Mouse (Mus musculus) heart, embryonic 10.5 days (tissue): ENCODE measurements around the gene Noxa1. TPM values are rescaled to one million over a fixed set of nuclear protein-coding genes. Genes with fewer than 3 reads are reported as not detected.

Source experiments
- DNase-seq: peaks from one replicate; pipeline ENCODE4 v3.0.0-alpha.2; 2017; ENCODE audit warnings: low spot score
- H3K27ac ChIP-seq: fragments of 300-500 bp; sonication (generic); 2 replicates; pipeline ENCODE4 v1.5.1; 2016; ENCODE audit warnings: mild to moderate bottlenecking
- H3K27me3 ChIP-seq: fragments of 300-500 bp; sonication (generic); 2 replicates; pipeline ENCODE4 v1.6.1; 2016; ENCODE audit warnings: mild to moderate bottlenecking; ENCODE audit not compliant: poor library complexity, insufficient read depth, severe bottlenecking
- H3K36me3 ChIP-seq: fragments of 300-500 bp; sonication (generic); 2 replicates; pipeline ENCODE4 v1.6.1; 2016; ENCODE audit warnings: mild to moderate bottlenecking, moderate library complexity
- H3K4me1 ChIP-seq: fragments of 300-500 bp; sonication (generic); 2 replicates; pipeline ENCODE4 v1.6.1; 2016; ENCODE audit warnings: mild to moderate bottlenecking
- H3K4me3 ChIP-seq: fragments of 300-500 bp; sonication (generic); 2 replicates; pipeline ENCODE4 v1.5.1; 2016; ENCODE audit warnings: mild to moderate bottlenecking, moderate library complexity
- H3K9me3 ChIP-seq: fragments of 300-500 bp; sonication (generic); 2 replicates; pipeline ENCODE4 v1.6.1; 2016; ENCODE audit warnings: mild to moderate bottlenecking, moderate library complexity
- WGBS: fragments of 180-500 bp; shearing (Covaris S2); methylation state at CpG from one replicate; pipeline ENCODE4 v1.1.7; 2016; 5-methylcytosine and 5-hydroxymethylcytosine counted together
- polyA plus RNA-seq: library from polyadenylated mRNA; unstranded; fragments of >200 nt; fragmentation: Nextera tagmentation; extraction: Ambion mirVana; gene quantifications from 2 replicates; pipeline ENCODE4 v1.2.1, GENCODE M21; 2016

The Noxa1 gene
- polyA plus RNA-seq, 1 experiment from 2014 or later = 0.14 TPM

DNA sequence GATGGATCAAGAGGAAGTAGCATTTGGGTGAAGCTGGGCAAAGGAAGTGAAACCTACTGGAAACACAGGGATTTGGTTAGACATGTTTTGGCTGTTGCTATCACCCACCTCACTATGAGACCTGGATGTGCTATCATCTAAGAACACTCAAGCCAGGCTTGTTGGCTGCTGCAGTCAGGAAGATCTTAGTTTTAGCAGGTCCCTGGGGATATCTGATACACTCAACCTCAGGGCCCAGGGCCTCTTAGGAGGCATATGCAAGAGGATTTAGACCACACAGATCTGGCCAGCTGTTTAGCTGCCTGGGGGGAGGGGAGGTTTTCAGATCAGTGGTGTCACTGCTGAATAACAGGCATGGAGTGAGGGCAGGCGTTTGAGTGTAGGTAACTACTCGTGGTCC is 20.5 kb upstream of the Noxa1 start:
- no peak for DNase-seq
- WGBS = 42% methylated on average over 2 of the region's 2 CpGs
- Histone ChIP-seq H3K4me3 (no peak overlapping the region), H3K36me3 (no peaks in the 10 kb centered on the region), H3K4me1 (peaks cover 16% of the 10 kb centered on the region), H3K9me3 (no peaks in the 10 kb centered on the region), H3K27ac (no peak overlapping the region), H3K27me3 (no peaks in the 10 kb centered on the region)

DNA sequence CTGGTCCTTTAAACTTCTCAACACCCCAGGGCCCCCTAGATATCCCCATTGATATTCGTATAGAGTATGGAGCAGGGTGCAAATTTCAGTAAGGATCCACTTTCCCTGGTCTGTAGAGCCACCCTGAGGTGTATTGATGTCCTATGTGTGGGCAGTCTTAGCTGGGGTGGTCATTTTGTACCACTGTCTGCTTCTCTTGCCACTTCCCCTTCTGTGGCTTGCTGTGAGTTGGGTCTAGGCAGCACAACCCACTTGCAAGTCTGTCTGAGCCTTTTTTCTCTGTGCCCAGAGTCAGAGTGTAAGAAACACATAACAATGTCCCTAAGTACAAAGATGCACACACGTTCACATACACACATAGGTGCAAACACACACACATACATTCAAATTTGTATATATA is 19.4 kb upstream of the Noxa1 start:
- Histone ChIP-seq H3K4me3 (no peak overlapping the region), H3K36me3 (no peaks in the 10 kb centered on the region), H3K27ac (no peak overlapping the region), H3K4me1 (peaks cover 16% of the 10 kb centered on the region), H3K27me3 (no peaks in the 10 kb centered on the region), H3K9me3 (no peaks in the 10 kb centered on the region)
- WGBS = 84% methylated on average over 2 of the region's 2 CpGs
- DNase-seq = no peak

DNA sequence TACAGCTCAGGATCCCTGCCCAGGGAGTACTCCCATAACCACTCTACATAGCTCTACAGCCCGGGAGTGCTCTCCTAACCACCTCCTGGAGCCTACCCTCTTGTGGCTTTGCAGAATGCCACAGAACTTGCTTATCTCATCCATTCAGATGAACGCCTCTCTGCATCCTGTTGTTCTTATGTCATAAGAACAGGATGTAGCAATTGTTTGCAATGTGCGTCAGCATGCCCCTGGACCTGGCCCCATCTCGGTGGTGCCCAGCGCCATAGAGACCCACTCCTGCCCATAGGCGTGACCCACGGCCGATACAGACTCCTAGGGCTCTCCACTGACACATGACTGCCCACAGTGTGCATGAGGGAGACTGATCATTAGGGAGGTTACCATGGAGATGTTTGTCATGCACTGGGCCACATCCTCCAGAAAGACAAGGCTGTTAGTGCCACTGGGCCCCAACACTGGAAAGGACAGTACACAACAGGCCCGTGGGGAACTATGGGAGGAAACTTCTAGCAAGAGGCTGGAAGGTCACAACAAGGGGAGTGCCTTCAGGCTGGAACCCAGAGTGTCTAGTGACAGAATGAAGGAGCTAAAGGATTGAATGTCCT is 16.3 kb upstream of the Noxa1 start:
- DNase-seq = no peak
- WGBS = 51% methylated on average over 9 of the region's 9 CpGs
- Histone ChIP-seq H3K36me3 (no peaks in the 10 kb centered on the region), H3K4me1 (peaks cover 20% of the 10 kb centered on the region), H3K27me3 (no peaks in the 10 kb centered on the region), H3K27ac (peak overlapping the region; percentile 65), H3K9me3 (no peaks in the 10 kb centered on the region), H3K4me3 (no peak overlapping the region)

DNA sequence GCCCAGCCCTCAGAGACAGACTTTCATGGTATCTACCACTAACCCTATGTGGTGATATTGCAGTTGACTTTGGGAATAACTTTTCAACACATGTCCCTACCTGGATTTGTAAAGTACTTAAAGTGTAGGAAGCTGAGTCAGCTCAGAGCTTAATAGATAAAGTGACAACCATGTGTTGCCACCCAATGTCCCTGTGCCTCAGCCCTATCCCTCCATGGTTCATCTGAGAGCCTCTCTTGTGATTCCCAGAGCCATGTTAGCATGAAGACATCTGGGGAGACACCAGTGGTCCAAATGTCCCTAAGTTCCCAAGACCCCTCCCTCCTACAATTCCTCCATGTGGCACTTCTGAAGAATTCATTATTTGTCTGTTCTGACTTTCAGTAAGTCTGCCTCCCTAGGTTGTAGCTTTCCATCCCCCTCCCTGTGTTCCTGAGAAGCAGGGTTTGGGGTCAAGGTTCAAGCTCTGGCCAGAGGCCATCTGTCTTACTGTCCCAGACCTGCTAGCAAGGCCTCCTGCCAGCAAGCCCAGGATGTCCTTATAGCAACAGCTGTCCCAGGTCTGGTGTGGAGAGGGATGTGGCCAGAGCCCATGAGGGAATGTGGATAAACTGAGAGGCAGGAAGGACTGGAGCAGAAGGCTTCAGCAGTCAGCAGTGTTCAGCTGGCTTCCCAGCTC is 15.7 kb upstream of the Noxa1 start:
- DNase-seq = no peak
- Histone ChIP-seq H3K36me3 (no peaks in the 10 kb centered on the region), H3K4me3 (no peak overlapping the region), H3K4me1 (peaks cover 24% of the 10 kb centered on the region), H3K9me3 (no peaks in the 10 kb centered on the region), H3K27ac (peak overlapping the region; percentile 65), H3K27me3 (no peaks in the 10 kb centered on the region)

DNA sequence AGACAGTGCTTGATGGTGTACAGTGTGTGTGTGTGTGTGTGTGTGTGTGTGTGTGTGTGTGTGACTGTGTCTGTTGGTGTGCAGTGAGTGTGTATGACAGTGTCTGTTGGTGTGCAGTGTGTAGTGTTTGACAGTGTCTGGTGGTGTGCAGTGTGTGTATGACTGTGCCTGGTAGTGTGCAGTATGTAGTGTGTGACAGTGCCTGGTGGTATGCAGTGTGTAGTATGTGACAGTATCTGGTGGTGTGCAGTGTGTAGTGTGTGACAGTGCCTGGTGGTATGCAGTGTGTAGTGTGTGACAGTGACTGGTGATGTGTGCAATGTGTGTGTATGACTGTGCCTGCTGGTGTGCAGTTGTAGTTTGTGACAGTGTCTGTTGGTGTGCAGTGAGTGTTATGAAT is 14.5 kb upstream of the Noxa1 start:
- H3K27me3 ChIP-seq = no peaks in the 10 kb centered on the region
- H3K9me3 ChIP-seq = no peaks in the 10 kb centered on the region
- no peaks in the 10 kb centered on the region for H3K36me3 ChIP-seq
- no peak for DNase-seq
- peaks cover 22% of the 10 kb centered on the region for H3K4me1 ChIP-seq
- H3K27ac ChIP-seq = 0 out of 2 replicates have a peak overlapping the region, but pooled peaks have one; percentile 16
- no peak overlapping the region for H3K4me3 ChIP-seq

DNA sequence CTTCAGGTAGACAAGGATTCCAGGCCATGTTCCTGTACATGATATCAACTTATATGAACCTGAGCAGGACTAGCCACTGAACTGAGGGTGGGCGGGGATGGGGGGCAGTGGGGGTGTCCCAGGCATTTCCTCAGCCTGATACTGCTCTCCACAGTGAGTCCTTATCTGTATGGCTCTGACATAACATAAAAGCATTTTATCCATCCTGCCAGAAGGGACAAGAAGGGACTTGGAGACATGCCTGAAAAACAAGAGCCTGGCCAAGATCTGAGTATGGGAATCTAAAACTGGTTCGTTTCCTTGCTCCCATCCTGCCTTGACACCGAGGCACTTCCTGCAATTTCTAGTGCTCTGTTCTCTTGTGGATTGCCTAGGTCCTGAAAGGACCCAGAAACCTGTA is 11.1 kb upstream of the Noxa1 start:
- Histone ChIP-seq H3K27ac (no peak overlapping the region), H3K4me3 (no peak overlapping the region), H3K27me3 (peaks cover 5% of the 10 kb centered on the region; the same call in 1 of the 2 replicates), H3K36me3 (no peaks in the 10 kb centered on the region), H3K4me1 (peaks cover 17% of the 10 kb centered on the region), H3K9me3 (no peaks in the 10 kb centered on the region)
- 55% methylated on average over 3 of the region's 3 CpGs for WGBS
- DNase-seq = no peak

DNA sequence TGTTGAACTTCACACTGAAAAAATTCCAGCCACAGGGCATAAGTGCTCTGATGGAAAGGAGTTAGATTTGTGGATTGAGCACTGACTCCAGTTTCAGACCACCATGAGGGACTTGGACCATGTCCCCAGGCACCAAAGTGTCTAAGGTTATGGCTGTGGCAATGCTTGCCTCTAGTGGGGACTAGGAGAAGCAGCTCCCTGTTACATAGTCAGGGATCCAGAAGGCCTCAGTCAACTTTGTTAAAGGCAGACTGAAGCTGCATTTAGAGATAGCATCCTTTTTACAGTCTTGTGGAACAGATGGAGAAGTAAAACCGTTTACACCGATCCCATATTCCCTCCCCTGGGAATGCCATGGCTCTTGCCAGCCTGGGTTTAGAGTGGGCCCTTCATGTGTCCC is 9.2 kb upstream of the Noxa1 start:
- 85% methylated on average over 2 of the region's 2 CpGs for WGBS

DNA sequence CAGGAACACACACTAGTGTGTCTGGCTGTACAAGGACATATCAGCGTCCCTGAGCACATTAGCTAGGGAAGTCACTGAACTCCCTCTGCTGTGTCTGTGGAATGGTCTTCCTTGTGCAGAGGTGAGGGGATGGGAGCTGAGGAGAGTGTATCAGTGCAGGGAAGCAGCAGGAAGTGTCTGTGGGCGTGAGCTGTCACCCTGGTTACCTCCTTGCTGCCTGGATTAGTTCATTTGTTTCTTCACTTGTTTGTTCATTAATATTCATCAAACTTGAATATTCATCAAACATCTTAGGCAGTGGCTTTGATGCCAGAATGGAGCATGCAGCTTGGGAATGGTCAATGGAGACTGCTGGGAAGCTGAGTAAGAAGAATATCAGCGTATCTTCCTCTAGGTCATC is 4.8 kb upstream of the Noxa1 start:
- H3K27me3 ChIP-seq = peaks cover 36% of the 10 kb centered on the region
- DNase-seq = no peak
- H3K27ac ChIP-seq = no peak overlapping the region
- no peaks in the 10 kb centered on the region for H3K9me3 ChIP-seq
- WGBS = 66% methylated on average over 3 of the region's 3 CpGs
- no peaks in the 10 kb centered on the region for H3K36me3 ChIP-seq
- no peak overlapping the region for H3K4me3 ChIP-seq
- peaks cover 9% of the 10 kb centered on the region for H3K4me1 ChIP-seq

More for the DNA sequence above, 9.2 kb upstream of the Noxa1 start:
- peaks cover 11% of the 10 kb centered on the region; the same call in 1 of the 2 replicates for H3K4me1 ChIP-seq
- H3K9me3 ChIP-seq = no peaks in the 10 kb centered on the region
- H3K4me3 ChIP-seq = no peak overlapping the region
- H3K27me3 ChIP-seq = peaks cover 10% of the 10 kb centered on the region; the same call in 1 of the 2 replicates
- no peaks in the 10 kb centered on the region for H3K36me3 ChIP-seq
- no peak overlapping the region for H3K27ac ChIP-seq
- no peak for DNase-seq

DNA sequence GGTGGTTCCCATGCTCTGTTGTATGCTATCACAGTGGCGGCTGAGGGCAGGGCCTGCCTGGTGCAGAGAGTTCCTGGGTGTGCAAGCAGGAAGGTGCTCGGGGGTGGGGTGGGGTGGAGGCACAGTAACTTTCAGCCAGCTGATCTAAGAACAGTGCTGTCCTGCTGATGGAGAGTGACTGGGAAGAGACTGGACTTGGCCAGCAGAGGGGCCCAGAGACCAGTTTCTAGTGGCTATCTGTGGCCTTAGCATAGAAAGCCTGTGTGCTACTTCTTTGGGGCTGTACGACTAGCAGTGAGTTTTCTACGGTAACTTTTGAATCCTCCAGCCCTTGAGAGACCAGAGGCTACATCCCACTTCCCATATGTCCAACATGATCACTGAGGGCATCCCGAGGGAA is 4.0 kb upstream of the Noxa1 start:
- no peak overlapping the region for H3K27ac ChIP-seq
- H3K36me3 ChIP-seq = no peaks in the 10 kb centered on the region
- 51% methylated on average over 5 of the region's 5 CpGs for WGBS
- peaks cover 9% of the 10 kb centered on the region for H3K4me1 ChIP-seq
- H3K9me3 ChIP-seq = no peaks in the 10 kb centered on the region
- H3K27me3 ChIP-seq = peaks cover 44% of the 10 kb centered on the region
- peak; percentile 81 for DNase-seq
- H3K4me3 ChIP-seq = no peak overlapping the region

DNA sequence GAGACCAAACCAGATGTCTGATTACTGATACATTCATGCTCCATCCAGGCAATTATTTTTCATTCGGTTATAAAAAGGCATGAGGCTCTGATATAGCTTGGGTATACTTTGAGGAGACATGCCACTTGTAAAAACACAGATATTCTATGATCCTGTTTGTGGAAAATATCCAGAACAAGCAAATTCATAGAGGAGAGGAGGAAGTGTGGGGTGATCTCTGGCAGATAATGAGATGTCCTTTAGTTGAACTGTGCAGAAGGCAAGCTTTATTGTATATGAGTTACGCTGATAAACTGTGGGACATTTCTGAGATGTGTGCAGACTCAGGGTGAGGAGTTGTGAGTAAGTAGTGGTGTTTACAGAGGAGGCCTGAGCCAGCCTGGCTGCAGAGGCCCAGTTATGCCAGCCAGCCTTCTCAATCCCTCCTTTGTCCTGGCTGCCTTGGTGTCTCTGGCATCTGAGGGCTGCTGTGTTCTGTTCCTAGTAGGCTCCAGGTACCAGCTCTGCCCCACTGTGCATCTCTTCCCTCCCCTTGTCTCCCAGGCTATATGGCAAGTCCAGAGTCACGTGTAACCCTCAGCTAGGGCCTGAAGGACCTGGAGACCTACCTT is 3.2 kb upstream of the Noxa1 start:
- Histone ChIP-seq H3K4me3 (no peak overlapping the region), H3K4me1 (peaks cover 9% of the 10 kb centered on the region), H3K27ac (no peak overlapping the region), H3K27me3 (peaks cover 49% of the 10 kb centered on the region), H3K9me3 (no peaks in the 10 kb centered on the region), H3K36me3 (no peaks in the 10 kb centered on the region)
- WGBS = 60% methylated on average over 3 of the region's 3 CpGs
- no peak for DNase-seq

DNA sequence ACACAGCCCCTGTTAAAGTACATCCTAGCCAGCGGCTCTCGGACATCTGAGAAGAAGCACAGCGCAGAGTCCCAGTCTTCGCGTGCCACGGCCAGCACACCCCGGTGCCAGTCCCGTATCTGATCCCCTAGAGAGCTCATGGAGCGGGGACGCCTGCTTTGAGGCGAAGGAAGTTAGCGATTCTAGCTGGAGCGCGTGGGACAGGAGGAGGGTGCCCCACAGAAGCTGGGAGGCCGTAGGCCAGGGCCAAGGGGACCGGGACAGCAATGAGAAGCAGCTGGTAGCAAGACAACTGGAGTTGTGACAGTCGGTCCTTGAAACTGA is 202 bp downstream of the Noxa1 start:
- H3K4me3 ChIP-seq = peak overlapping the region; percentile 42
- H3K27me3 ChIP-seq = peaks cover 61% of the 10 kb centered on the region
- 39% methylated on average over 17 of the region's 17 CpGs for WGBS
- H3K27ac ChIP-seq = no peak overlapping the region
- no peaks in the 10 kb centered on the region for H3K36me3 ChIP-seq
- no peaks in the 10 kb centered on the region for H3K9me3 ChIP-seq
- peaks cover 9% of the 10 kb centered on the region for H3K4me1 ChIP-seq
- no peak for DNase-seq

DNA sequence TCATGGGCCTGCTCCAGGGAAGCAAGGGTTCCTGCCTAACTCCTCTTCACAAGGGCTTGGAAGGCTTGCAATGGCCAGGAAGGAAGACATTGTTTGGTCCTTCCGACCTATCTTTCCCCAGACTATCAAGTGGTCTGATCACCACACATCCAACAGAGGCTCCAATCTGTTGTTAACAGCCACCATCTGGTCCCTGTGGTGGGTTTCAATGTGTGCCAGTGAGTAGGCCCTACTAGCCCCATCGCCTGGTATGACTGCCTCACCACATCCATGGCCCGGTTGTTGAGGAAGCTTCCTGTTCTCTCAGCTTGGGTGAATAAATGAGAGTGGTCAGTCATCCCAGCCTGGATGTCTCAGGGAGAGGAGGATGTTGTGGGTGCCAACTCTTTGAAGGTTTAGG is 6.3 kb downstream of the Noxa1 start:
- H3K4me3 ChIP-seq = no peak overlapping the region
- DNase-seq = no peak
- H3K27me3 ChIP-seq = peaks cover 24% of the 10 kb centered on the region
- H3K9me3 ChIP-seq = no peaks in the 10 kb centered on the region
- no peaks in the 10 kb centered on the region for H3K4me1 ChIP-seq
- no peaks in the 10 kb centered on the region for H3K36me3 ChIP-seq
- 74% methylated on average over 3 of the region's 3 CpGs for WGBS
- no peak overlapping the region for H3K27ac ChIP-seq

DNA sequence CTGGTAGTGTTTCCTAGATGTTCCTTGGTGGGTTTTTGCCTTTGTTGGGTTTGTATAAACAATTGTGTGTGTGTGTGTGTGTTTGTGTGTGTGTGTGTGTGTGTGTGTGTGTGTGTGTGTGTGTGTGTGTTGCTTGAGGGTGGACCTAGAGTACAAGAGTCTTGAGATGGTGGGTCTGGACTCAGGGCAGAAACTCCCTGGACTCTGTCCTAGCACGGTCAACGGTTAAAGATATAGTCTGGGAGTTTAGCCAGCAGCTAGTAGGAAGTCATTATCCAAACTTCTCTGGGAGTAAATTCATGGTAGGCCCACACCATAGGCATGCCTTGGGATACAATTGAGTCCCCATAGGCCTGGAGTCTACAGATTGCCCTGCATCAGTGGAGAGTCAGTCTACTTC is 7.1 kb downstream of the Noxa1 start:
- Histone ChIP-seq H3K4me3 (no peak overlapping the region), H3K27me3 (peaks cover 17% of the 10 kb centered on the region)
- WGBS = 97% methylated on average over 2 of the region's 2 CpGs

More for the DNA sequence above, 7.1 kb downstream of the Noxa1 start:
- Histone ChIP-seq H3K27ac (no peak overlapping the region), H3K9me3 (no peaks in the 10 kb centered on the region), H3K36me3 (no peaks in the 10 kb centered on the region), H3K4me1 (no peaks in the 10 kb centered on the region)
- no peak for DNase-seq
